Mouse (Mus musculus) left cerebral cortex, postnatal 10 days (tissue): Measurements from ENCODE around the gene Edil3. TPM values are rescaled to one million over a fixed set of nuclear protein-coding genes. Genes with fewer than 3 reads are reported as not detected.
A peak's percentile ranks its signal among the peaks of the same experiment; 100 is the strongest.

Experiments used
- DNase-seq, 2 experiments: peaks; one replicate each; pipeline ENCODE4 v3.0.0; 2021 to 2022; ENCODE audit warnings: low spot score in 2 of 2, mixed read lengths in 1 of 2; ENCODE audit errors: extremely low spot score in 1 of 2
- intact Hi-C: fragments of 180-260 bp; cut with DNase I; formaldehyde crosslinking; loops from one replicate; pipeline ENCODE4 v1.15.1; 2025
- total RNA-seq, 2 experiments: library from RNA; stranded (reverse); gene quantifications; 2 replicates each; pipeline ENCODE4 v1.2.3; 2021

The Edil3 gene
- 10 to 100 TPM; 82.2 TPM for total RNA-seq

DNA sequence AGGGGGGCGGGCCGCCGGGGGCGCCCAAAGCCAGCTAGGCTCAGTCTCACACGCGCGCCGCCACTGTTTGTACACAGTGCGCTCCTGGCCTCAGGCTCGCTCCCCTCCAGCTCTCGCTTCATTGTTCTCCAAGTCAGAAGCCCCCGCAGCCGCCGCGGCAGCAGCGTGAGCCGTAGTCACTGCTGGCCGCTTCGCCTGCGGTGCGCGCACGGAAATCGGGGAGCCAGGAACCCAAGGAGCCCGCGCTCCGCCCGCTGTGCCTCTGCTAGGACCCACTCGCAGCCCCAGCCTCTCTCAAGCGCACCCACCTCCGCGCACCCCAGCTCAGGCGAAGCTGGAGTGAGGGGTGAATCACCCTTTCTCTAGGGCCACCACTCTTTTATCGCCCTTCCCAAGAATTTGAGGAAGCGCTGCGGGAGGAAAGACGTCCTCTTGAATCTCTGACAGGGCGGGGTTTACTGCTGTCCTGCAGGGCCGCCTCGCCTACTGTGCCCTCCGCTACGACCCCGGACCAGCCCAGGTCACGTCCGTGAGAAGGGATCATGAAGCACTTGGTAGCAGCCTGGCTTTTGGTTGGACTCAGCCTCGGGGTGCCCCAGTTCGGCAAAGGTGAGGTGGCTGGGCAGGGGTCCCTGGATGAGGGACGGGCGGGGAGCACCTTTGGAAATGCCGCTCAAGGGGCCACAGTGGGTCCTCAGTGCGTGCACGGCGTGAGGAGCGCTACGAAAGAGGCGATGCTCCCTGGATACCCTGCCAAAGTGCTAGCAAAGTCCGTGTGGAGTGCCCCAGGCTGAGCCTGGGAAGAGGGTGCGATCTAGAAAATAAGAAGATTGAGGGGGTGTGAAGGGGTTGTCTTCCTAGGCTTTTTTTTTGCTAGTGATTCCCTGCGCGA, at the start of gene Edil3:
TSS of gene Edil3 (plus strand) at position 33 of the 892 bp plus-strand sequence.
- peak; percentile 36 to 62 for DNase-seq
- intact Hi-C loops: loop anchor here (5.0 kb wide), 1 partner anchor 716 kb away; the partner anchor contains the start of gene Hapln1

DNA sequence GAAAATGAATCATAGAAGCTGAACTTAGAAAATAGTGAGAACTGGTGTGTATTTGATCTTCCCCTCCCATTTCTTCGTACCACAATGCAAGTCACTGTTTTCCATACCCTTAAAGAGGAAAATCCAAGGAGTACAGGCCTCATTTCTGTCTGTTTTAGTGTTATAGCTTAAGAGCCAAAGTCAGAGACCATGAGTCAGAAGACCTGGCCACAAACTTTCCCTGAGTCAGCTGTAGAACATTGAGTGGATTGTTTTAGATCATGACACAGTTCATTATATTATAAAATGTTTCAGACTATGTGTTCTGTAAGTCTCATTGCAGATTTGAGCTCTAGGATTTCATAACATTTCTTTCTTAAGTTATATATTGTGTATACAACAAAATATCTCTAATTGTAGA, 22.1 kb upstream of the Edil3 start:
- DNase-seq: no peak
- intact Hi-C loops: no loop called here

DNA sequence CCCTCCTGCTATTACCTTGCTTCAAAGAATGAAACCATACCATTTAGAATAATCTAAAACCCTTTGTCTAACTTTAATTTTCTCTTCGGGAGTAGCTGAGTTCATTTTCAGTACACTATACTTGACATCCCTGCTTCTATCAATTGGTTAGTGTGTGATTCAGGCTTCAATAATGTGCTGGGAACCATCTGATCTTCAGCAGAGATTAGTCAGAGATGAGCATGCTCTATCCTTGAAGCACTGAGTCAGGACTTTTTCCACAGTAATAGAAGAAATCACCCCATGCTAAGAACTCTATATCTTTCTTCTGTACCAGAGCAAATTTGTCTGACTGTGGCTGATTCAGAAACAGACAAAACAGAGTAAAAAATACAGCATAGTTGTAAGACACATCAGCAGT, 20.3 kb upstream of the Edil3 start:
- DNase-seq: no peak
- intact Hi-C loops: no loop called here

DNA sequence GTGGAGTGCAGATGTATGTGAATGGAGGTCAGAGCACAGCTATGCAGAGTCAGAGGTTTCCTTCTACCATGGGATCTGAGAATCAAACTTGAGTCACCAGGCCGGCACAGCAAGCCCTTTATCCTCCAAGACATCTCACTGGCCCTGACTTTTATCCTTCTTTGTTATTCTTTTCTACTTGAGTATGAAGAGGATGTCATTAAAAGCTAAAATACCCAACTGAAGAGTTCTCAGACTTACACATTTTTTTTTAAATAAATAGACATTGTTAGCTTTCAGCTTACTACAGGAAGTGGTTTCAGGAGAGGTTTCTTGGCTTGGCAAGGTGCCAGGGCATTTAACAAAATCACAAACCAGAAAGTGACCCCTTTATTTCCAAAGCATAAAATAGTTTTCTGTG, 15.4 kb upstream of the Edil3 start:
- DNase-seq: no peak
- intact Hi-C loops: no loop called here

DNA sequence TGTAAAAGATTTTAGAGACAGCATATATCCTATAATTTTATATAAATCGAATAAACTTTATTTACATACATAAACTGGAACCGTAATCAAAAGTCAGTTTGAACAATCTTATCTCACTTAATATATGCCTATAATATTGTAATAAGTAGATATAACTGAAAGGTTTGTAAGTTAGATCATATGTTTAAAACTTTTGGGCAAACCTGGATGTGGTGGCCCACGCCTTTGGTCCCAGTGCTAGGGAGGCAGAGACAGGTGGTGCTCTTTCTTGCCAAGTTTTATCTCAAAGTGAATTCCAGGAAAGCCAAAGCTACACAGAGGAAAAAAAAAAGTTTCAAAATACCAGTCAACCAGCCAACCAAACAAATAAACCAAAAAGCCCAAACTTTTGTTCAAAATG, 15.0 kb upstream of the Edil3 start:
- intact Hi-C loops: no loop called here
- no peak for DNase-seq

DNA sequence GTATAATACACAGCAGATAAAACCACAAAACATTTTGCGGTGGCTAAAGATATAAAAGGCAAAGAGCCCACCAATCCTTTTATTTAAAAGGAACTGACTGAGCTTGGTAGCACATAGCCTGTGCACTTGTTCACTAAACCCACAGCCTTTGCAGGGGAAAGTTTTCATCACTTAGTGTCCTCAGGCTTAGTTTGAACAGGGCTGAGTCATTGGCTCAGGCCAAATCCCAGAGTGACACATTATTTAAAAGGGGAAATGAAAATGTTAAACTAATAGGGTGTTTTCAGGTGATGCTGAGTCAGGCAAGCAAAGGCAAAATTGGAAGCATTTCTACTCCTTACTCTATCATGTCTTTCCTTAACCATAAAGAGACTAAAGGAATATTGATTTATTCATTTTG, 11.2 kb upstream of the Edil3 start:
- no peak for DNase-seq
- intact Hi-C loops: no loop called here

DNA sequence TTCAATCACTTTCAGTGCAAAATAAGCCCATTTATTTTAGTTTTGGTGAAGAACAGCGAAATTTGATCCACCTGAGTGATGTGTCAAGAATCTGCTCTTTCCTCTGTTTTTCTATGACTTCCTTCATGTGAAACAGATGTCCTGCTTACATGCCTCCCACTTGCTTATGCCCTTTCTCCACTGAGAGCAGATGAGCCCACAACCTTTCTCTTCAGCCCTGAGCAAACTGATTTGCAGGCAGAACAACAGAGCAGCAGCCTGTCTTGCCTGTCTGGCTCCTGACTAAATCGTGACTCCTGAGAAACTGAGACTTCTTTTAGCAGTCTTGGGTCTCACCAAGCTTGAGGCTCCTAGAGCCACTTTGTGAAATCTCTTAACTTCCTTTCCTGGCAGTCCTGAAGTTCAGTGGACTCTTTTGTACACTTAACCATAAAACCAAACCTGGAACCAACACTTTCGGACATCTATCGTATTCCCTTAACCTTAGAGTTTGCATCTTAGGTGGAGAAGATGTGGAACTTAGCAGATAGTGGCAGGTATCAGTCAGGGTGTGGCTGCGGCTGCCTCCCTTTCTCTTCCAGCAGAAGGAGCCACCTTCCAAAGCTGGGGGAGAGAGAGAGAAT, 475 bp upstream of the Edil3 start:
- DNase-seq: no peak
- intact Hi-C loops: loop anchor here (5.0 kb wide), 1 partner anchor 717 kb away; the partner anchor contains the start of gene Hapln1

DNA sequence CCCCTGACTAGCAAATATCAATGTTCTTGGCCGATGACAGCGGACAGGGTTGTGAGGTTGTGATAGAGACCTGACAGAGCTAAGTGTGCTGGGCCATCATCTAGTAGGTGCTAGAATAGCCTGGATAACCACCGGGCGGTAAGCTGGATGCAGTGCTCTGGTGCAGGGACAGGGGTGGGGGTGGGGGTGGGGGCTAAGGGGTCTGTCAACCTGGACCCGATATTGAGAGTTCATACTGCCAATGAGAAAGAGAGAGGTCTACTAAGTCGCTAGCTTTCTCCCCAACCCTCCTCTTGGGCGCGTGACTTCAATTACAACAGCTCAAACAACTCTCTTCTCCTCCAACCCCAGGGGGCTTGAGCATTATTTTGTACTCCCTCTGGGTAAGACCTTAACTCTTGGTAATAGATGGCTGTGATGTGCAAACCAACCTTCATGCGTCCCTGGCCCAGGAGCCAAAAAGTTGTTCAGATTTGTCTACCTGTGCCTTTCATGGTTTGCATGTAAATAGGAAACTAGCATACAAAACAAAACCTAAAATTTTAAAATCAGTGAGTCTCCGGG, 1.1 kb downstream of the Edil3 start:
- DNase-seq: no peak
- intact Hi-C loops: loop anchor here (5.0 kb wide), 1 partner anchor 715 kb away; the partner anchor contains the start of gene Hapln1

DNA sequence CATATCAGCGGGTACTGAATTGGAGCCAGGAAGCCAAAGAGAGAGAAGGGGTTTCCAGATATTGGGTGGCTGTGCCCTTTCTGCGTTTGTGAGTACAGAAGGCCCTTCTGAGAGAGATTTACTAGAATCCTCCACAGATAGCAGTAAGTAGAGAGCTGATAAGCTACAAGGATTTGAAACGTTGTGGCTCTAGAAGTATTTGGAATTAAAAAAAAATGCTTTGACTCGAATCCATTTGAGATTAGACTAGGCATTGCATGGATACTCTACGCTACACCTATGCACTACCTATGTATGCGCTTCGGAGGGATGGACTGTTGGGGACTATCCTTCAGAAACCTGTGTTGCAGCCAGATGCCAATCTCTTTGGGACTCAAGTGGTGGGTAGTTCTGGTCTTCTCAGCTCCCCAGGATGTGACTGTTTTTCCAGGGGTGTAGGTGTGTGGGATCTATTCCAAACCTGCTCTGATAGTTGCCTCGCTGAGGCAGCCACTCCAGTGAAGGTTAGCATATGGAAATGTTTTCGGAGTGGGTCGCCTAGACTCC, 1.8 kb downstream of the Edil3 start:
- intact Hi-C loops: loop anchor here (5.0 kb wide), 1 partner anchor 714 kb away; the partner anchor contains the start of gene Hapln1
- peak in 1 of 2 experiments; percentile 10 for DNase-seq

DNA sequence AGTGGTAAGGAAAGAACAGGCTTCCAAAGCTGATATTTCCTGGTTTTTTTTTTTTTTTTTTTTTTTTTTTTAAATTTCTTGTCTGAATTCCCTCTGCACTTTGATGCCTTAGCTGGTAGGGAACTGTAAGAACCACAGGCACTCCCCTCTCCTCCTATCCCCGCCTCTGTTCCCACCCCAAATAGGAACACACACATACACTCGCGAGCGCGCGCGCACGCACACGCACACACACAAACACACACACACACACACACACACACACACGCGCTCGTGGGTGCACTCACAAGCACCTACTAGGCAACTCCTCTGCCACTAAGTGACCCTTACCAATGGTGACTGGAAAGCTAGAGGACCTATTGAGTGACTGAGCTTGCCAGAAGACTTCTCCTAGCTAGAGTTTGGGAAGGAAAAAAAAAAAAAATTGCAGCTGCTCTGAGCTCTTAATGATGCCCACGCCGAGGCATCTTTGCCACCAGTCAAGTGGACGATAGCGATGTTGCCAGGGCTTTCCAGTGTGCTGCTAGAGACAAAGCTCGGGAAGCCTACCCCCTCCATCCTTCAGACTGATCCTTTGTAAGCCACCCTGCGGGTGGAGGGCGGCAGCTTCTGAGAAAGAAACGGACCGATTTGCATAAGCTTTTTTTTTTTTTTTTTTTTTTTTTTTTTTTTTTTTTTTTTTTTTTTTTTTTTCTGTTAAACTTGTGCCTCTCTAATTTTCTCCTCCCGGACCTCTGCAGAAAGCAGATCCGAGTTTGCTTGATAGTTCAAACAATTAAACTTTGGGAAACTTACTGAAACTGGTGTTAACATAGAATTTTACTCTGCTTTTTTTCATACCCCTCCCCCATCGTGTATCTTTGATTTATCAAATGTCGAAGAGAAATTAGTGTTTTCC, 2.5 kb downstream of the Edil3 start:
- DNase-seq: peak; percentile 59
- intact Hi-C loops: loop anchor here (5.0 kb wide), 1 partner anchor 714 kb away; the partner anchor contains the start of gene Hapln1

DNA sequence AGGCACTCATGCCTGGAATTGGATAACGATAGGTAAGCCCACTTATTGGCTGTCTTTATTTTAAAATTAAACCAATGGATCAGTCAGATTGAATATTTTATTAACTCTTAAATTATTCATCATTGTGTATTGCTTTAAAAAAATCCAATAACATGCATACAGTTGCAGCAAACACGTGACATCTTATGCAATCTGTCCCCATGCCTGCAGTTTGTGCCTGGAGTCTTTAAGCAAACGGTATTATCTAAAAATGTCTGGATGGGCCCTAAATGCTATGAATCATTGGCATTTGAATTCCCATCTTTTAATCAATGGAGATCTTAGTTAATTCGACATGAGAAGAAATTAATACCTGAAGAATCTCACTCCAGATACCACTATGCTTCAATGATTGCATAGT, 3.2 kb downstream of the Edil3 start:
- no peak for DNase-seq
- intact Hi-C loops: loop anchor here (5.0 kb wide), 1 partner anchor 713 kb away; the partner anchor contains the start of gene Hapln1

DNA sequence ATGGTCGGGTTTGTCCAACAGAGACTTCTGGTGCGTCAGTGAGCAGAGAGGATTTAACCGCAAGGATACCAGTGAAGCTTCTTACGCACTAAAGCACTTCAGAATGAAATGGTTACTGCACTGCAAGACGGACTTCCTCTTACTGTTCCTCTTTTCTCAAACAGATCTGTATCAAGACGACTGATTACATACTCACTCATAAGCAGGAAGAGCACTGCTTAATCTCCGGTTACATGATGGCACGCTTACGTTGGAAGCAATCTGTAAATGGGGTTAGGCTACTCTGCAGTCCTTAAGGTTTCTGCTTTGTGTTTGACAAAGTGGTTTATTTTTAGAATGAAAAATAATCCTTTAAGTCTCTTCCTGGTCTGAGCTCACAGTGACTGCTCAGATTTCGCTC, 7.1 kb downstream of the Edil3 start:
- intact Hi-C loops: no loop called here
- DNase-seq: no peak

DNA sequence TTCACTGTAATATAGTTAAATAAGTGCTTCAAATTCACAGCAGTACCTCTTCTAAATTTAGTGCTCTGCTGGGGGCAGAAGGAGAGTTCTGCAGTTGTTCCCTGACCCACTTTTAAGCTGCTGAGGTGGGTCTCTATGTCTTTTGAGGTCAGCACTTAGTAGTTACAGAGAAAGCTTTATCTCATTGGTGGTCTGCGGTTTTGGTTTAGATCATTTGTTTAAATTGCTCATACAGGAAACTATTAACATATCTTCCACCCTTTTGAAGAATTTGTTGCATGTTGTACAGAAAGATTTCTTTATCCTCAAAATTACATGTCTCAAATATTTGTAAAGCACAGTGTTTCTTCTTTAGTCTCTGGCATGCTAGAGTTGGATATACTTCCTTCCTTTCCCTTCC, 12.5 kb downstream of the Edil3 start:
- intact Hi-C loops: no loop called here
- DNase-seq: no peak

DNA sequence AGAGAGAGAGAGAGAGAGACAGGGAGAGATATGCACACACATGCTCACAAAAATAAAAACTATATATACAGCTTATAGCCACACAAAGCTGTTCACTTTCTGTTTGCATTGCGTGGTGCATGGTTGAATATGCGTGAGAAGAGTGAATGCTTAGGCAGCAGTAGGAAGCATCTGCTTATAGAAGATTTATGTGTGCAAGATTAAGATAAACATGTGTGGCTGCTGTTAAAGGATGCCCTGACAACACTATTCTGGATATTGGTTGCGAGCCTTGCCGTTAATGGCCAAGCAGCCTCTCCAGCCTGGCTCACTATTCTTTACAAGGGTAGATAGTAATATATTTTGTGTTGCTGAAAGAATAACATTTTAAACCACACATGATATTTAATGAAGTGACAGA, 28.5 kb downstream of the Edil3 start:
- DNase-seq: no peak
- intact Hi-C loops: no loop called here

DNA sequence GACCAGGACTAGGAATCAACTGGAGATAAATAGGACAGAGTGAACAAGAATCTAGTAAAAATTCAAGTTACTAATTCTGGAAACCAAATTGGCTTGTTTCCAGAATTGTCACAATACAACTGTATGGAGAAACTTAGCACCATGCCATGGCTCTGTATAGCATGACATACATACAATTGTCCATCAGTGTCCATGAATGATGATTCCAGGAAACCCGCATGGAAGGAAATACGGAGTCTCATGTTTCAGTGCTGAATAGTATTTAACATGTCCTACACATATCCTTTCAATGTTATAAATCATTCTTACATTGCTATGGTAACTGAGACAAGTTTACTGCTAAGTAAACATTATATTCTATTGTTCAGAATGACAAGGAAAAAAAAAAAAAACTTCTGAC, 58.7 kb downstream of the Edil3 start:
- intact Hi-C loops: no loop called here

DNA sequence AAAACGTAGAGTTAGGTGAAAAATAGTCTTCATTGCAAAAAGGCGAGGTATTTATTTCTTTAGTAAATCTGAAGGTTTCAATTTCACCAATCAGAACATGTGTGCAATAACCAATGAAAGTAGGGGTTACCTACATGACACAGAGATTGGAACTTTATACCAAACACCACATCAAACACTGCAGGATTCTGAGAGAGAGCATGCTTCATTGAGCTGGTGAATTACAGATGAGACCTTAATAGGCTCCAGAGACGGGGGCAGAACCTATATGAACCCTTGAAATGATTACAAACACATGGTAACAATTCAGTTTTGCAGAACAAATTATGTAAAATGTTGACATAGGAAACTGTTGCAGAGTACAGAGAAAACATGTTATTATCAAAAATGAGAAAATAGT, 69.5 kb downstream of the Edil3 start:
- no peak for DNase-seq
- intact Hi-C loops: no loop called here

More for the DNA sequence above, 58.7 kb downstream of the Edil3 start:
- DNase-seq: no peak

DNA sequence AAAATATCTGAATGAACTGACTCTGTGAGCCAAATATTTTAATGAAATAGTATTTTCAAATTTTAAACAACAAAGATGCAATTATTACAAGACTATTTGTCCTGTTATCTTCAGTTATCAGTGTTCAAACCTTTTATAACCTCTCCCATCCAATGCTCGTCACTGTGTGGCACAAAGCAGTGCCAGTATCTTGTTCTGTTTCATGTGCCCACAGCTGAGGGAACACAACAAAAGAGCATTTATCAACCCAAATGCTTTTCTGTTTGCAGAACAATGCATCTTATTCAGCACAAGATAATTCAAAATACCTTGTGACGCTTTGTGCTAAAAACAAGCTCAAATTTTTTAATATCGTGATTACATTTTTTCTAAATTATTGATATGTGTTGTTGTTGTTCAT, 78.8 kb downstream of the Edil3 start:
- intact Hi-C loops: no loop called here
- no peak for DNase-seq

DNA sequence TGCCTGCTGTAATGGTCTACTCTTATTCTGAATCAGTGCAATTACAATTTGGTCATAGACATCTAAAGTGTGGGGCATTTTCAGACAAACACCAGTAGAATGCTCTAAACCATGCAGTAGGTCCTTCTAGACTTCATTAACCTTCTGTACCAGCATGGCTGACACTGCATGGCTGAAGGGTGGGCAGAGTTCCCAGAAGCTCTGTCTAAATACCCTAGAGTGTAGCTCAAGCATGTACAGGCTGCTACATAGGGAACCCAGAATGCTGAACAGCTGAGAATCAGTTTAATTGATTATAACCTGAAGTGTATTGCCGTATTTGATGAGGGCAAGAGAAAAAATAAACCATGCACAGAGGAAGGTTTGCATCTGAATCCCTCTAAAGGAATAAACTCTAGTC, 86.1 kb downstream of the Edil3 start:
- no peak for DNase-seq
- intact Hi-C loops: no loop called here
